Mouse (Mus musculus) erythroblast, adult 5-6 weeks (primary cell): ENCODE results near the gene Gtf2i. TPM values are rescaled to one million over a fixed set of nuclear protein-coding genes. Genes with fewer than 3 reads are reported as not detected.

Experiments used
- ATAC-seq: replicated peaks from 2 replicates; pipeline ENCODE4 v1.8.0; 2016; ENCODE audit warnings: moderate number of reproducible peaks, mild to moderate bottlenecking, moderate TSS enrichment, inconsistent platforms; ENCODE audit not compliant: poor library complexity, low FRiP score, severe bottlenecking
- total RNA-seq, 2 experiments: library from RNA; stranded (forward) in 1 of 2; stranded (reverse) in 1 of 2; fragments of 150-400 nt in 1 of 2; fragments of 200-764, 138-1000 nt in 1 of 2; gene quantifications; 2 replicates each; pipeline versions ENCODE4 v1.2.3 to v1.2.4; 2015 to 2017; ENCODE audit warnings: low replicate concordance in 2 of 2

Gtf2i gene
- total RNA-seq, 2 experiments from 2014 or later = 9.0 to 11.2 TPM

GRCm38 (mm10) chr5:134284921-134285320, 29.6 kb downstream of the Gtf2i start:
- ATAC-seq = no peak

GRCm38 (mm10) chr5:134282603-134283002, 32.0 kb downstream of the Gtf2i start:
- no peak for ATAC-seq

DNA sequence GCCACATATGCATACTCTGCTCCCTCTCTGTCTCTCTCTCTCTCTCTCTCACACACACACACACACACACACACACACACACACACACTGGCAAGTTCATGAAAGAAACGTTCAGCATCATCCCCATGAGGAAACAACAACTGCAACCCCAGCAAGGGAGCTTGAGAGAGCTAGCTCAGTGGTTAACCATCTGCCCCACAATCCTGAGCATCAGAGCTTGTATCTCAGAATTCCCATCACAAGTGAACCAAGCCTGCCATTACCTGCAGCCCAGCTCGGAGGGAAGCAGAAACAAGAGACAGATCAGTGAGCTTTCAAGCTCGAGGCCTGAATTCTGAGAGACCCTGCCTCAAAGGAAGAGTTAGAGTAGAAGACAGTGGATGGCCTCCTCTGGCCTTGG, 32.5 kb downstream of the Gtf2i start:
- no peak for ATAC-seq

DNA sequence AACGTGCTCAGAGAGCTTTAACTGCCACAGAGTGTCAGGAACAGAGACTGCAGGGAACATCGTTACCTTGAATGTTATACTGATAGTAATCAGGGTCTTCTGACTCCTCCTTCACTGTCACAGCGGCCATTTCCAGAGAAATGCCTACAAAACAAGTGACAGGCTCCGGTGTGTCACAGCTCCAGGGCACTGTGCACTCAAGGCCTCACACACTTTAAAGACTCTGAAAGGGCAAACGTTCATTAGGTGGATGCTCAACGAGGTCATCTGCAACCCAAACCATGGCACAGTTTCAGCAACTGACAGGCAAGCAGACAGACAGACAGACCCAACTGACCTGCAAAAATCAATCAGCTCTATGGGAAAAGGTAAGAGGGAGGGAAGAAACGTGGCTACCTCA, 35.2 kb downstream of the Gtf2i start:
- no peak for ATAC-seq

GRCm38 (mm10) chr5:134277109-134277508, 37.5 kb downstream of the Gtf2i start:
- ATAC-seq = no peak

- ATAC-seq = no peak
Measured at GRCm38 (mm10) chr5:134275556-134275955, 39.0 kb downstream of the Gtf2i start.

- ATAC-seq = no peak
Measured at GRCm38 (mm10) chr5:134275021-134275420, 39.5 kb downstream of the Gtf2i start.

- no peak for ATAC-seq
Measured at GRCm38 (mm10) chr5:134273761-134274160, 40.8 kb downstream of the Gtf2i start.

DNA sequence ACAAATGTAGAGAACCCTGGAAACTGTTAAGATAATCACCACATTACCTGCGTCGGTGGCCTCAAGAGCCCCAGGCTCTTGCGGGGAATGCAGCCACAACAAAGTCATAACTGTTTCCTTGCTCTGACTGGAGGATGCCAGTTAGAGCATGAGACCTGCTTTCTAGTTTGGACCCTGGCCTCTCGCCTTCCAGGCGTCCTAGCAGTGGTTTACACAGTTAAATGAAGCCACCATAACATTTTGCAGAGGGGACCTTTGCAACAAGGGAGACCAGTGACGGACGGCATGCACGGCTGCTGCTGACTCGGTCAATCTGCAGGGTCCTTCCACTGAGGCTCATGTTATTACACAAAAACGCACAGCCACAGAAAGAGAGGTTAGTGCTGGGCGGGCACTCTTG, 41.8 kb downstream of the Gtf2i start:
- no peak for ATAC-seq

DNA sequence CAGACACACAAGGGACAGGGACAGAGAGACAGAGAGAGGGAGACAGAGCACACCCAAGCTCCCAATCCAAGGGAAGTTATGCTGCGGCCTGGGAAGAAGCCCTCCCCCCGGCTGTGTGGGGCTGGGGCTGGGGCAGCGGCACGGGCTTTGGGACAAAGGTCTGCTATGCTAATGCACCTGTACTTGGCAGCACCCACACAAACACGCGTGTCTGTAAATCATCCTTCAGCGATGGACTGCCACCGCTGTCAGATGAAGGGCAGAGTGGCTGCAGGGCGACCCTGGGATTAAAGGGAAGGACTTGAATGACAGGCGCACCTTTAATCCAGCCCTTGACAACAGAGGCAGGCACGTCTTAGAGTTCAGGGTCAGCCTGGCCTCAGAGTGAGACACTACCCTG, 43.1 kb downstream of the Gtf2i start:
- no peak for ATAC-seq

- ATAC-seq = no peak
Measured at GRCm38 (mm10) chr5:134270566-134270965, 44.0 kb downstream of the Gtf2i start.

DNA sequence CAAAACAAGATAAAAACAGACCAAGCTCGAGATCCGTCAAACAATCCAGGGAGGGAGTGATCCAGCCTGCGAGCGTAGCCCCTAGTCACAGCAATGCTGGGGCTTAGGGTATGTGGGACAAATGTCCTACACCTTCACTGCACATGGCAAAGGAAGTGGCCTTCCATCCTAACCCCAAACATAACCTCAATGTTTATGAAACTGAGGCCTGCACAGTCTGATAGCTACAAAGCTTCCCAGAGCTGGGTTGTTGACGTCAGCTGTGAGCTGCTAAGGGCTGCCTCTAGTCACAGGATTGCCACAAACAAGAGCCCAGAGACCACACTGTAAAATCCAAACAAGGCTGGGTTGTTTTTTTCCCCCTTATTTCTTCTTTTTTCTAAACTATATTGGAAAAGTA, 44.8 kb downstream of the Gtf2i start:
- no peak for ATAC-seq

GRCm38 (mm10) chr5:134268751-134269150, 45.8 kb downstream of the Gtf2i start:
- no peak for ATAC-seq

- no peak for ATAC-seq
Measured at GRCm38 (mm10) chr5:134266404-134266803, 48.2 kb downstream of the Gtf2i start.

DNA sequence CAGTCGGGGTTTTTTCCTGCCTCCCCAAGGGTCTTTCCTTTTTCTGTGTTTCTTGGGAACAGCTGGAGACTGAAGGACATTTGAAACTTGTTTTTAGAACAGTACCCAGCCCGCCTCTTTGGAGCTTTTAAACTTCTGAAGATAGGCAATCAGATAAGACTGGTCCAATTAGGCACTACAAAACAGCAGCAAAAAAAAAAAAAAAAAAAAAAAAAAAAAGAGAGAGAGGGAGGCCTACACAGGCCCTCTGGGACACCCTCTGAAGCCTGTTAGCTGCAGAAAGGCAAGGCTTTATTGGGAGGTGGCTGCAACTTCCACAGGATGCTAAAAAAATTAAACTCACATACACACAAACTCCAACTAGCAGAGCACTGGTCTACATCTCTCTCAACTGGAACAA, 48.7 kb downstream of the Gtf2i start:
- no peak for ATAC-seq

DNA sequence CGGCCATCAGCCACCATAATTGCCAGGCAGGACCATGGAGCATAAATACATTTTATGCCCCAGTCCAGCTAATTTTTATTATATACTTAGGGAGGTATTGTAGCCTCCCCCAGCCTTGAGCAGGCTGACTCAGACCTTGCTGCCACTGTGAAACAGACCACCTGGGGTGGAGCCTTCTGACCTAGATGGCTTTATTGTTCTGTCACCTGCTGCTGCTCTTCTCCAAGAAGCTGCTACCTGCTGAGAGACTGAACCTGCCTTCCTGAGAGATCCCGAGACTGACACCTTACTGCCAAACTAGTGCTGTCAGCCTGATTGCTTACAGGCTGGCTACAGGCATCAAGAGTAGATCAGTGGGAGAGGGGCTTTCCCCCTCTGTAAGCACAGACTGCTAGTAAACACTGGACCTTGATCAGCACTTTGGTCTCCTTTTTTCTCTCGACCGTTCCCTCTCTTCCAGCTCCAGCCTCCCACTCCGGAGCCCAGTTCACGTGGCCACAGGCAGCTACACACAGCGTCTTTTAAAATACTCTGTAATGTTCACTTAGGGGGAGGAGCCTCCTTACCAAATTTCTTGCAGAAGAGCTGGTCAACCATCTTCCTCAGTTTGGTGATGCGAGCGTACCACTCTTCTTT, 54.4 kb downstream of the Gtf2i start:
- ATAC-seq = no peak

DNA sequence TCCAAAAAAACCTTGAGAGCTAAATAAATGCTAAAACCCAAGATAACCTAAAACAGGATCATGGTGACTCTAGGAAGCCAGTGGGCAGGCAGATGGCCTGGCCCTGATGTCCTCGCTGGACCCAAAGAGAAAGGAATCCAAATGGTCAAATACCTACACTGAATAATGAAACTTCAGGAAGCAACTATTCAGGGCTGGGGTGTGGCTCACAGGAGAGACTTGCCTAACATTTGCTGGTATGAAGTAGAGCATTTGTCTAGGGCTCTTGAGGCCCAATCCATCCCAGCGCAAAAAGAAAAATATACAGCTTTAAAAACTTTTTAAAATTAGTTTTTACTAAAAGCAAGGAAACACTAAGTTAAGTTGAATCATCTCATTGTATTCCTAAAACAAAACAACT, 55.6 kb downstream of the Gtf2i start:
- ATAC-seq = no peak

DNA sequence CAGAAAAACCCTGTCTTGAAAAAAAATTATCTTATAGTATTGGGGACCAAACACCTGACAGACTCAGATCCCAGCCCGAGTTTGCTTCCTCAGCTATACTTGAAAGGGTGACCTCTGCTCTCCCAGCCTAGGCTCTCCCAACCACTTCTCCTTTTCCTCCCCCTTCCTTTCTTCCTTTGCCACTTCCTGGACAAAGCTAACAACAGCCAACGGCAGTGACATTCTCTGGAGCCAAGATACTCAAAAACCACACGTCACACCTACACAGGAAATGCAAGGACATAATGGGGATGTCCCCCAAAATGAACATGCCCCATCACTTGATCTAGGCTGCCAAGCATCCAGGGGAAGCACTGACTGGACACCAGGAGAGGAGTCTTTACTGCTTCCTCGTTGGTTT, 56.2 kb downstream of the Gtf2i start:
- no peak for ATAC-seq

- no peak for ATAC-seq
Measured at GRCm38 (mm10) chr5:134257349-134258031, 57.1 kb downstream of the Gtf2i start.

GRCm38 (mm10) chr5:134255294-134255693, 59.3 kb downstream of the Gtf2i start:
- no peak for ATAC-seq

DNA sequence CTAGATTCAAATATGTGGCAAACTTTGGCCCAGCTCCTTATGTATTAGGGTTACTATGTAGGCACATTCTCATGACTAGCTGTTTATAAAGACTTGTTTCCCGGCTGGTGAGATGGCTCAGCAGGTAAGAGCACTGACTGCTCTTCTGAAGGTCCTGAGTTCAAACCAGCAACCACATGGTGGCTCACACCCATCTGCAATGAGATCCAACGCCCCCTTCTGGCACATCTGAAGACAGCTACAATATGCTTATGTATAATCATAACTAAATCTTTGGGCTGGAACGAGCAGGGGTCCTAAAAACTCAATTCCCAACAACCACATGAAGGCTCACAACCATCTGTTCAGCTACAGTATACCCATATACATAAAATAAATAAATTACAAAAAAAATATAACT, 60.8 kb downstream of the Gtf2i start:
- no peak for ATAC-seq

- no peak for ATAC-seq
Measured at GRCm38 (mm10) chr5:134251083-134251482, 63.5 kb downstream of the Gtf2i start.
